Mouse (Mus musculus) cerebellum, adult (tissue): Measurements from ENCODE around the gene AI481877.

Source experiments
- ATAC-seq: cut with Nextera tagmentation; 2 replicates; pipeline ENCODE4 v1.9.2; 2017; ENCODE audit warnings: mild to moderate bottlenecking, moderate library complexity, mixed read lengths; ENCODE audit not compliant: insufficient number of reproducible peaks, low FRiP score, low TSS enrichment

Gene AI481877

DNA sequence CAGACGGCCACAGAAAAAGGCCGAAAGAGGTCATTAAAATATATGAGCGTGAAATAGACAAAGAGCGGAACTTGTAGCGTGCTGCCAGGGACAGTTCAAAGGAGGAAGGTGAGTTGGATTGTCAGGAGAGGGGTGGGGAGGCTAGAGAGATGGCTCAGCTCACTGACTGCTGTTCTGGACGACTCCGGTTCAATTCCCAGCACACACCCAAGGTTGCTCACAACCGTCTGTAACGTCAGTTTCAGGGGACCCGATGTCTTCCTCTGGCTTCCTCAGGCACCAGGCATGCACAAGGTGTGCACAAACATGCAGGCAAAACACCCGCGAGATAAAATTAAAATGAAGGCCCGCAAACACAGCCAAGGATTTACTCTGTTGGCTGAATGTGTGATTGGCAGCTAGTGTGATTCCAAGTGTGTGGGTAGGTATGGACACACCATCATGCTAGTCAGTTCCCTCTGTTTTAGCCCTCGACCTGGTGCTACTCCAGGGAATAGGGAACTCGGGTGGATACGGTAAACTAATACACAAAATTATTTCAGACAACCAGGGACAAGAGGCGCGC lies 102.9 kb downstream of the AI481877 start:
- no peak for ATAC-seq

DNA sequence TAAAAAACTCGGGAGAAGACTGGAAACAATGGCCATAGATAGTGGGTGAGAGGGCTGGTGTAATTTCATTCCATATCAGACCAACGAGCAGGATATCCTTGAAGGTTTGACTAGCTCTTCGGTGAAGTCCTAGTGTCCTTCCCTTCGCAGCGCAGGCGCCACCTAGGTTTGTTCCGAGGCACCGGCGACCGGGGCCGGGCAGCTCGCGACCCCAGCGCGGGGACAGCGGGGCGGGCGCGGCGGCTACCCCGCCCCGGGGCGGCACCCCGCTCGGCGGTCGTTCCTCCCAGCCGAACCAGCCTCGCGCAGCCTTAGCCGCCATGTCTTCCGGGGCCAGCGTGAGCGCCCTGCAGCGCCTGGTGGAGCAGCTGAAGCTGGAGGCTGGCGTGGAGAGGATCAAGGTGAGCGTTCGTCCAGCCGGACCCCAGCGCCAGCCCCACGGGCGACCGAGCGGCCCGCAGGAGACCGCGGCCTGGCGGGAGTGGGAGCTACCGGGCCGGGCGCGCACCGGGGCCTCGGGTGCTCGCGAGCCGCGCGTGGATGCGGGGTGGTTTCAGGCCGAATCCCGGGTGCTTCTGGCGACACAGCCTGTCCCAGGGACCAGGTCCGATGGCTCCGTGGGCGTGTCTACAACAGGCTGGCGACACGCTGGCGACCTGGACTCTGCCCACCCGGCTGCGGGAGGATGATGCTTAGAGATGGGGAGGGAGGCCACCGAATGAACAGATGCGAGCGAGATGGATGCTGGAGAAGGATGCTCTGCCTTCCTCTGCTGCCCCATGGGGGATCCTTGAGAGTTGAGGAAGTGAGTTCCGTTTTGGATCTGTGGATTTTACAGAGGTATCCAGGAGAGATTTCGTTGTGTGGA lies 103.6 kb downstream of the AI481877 start, which contains the start of gene Gng10:
Gene Gng10, plus strand, starts transcription at position 171 of the 868 bp plus-strand sequence.
- peak; percentile 84 for ATAC-seq

DNA sequence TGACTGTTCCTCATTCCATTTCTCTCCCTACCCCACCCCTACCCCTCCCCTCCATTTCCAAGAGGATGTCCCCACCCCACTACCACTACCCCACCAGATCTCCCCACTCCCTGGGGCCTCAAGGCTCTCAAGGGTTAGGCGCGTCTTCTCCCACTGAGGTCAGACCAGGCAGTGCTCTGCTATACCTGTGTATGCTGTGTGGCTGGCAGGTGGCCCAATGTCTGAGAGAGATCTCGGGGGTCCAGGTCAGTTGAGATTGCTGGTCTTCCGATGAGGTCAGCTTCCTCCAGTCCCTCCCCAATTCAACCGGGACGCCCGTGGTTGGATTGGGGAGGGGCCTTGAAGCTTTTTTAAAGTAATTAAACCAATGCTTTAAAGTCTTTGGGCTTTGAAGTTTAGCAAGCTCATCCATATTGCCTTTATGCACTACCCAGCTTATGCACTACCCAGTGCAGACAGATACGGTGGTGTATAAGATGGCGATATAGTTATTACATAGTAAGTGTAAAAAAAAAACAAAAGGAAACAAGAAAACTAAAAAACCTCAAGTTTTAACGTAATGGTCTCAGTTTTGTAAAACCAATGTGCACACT lies 104.4 kb downstream of the AI481877 start:
- ATAC-seq, result no peak

DNA sequence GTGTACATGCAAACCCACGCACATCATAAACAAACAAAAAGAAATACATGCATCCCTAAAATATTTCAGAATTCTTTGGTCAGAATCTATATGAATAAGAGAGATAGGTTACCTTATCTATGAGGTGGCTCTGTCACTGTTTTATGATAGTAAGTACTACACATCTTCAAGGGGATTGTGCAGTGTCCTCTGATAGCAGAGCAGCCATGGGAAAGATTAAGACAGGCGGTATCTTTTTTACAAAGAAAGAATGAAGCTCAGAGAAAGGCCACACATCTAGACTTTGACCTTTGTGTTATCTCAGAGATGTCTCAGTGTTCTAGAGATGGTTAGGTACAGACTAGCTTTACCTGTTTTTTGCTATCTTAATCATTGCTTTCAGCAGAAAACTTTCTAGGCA lies 121.9 kb downstream of the AI481877 start:
- no peak for ATAC-seq

DNA sequence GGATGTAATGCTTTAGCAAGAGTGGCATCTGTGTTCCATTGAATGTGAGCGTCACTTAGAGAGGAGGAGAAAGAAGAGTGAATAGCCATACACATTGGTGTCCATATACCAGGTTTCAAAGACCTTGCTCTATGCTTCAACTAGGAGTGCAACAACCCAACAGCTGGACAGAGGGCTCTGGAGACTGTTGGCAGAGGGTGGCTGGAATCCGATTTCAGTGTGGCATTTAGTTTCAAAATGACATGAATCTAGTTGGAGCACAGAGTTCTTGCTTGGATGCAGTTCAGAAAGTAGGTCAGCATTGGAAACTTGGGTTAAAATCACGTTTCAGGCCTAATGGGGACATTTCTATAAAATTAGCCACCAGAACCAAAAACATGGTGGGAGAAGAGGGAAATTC lies 123.6 kb downstream of the AI481877 start:
- ATAC-seq, result no peak

DNA sequence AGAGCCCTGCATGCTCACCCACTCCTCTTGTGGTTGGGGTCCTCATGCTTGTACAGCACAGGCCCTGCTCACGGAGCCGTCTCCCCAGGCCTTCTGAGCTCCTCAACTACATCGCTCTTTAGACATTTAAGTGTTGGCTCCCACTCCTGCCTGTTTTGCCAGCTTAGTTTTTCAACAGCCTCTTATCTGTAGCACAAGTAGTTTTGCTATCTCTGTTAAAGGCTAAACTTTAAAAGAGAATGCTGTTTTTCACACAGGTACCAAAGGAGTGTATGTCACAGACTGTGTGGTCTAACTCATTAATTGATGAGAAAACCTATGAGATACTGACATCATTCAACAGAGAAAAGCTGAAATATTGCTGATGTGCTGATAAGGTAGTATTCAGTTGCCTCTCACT lies 127.3 kb downstream of the AI481877 start:
- ATAC-seq, result no peak

DNA sequence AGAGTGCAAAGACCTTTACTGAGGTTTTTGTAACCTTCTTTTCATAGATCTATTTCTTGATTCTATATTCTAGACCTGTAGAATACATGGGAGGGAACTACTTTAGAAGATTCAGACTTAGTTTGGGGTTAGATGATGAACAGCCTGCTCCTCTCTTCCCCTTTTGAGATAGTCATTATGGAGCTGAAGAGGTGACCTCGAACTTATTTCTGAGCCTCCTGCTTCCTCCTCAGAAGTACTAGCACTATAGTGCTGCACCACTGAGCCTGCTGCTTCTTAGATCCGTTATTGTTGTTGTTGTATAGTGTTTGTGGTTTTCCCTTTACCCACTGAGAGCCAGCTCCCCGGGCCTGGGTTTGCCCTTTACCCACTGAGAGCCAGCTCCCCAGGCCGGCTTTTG lies 129.1 kb downstream of the AI481877 start:
- ATAC-seq, result no peak

DNA sequence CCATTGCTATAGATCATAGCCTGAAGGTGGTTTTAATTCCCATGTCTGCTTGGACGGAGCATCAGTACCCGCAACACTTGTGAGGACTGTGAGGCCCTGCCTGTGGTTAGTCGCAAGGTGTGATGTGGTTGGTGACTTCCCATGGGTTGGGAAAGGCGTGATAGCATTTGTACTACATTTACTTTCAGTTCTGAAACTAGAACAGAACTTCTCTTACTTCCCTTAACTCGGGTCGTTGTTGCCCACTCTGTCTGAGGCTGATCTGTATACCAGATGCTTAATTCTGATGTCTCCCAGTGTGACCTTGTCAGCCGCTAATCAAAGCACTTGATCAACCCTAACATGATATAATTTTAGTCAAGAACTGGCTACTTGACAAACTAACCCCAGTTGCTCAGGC lies 129.6 kb downstream of the AI481877 start:
- no peak for ATAC-seq

DNA sequence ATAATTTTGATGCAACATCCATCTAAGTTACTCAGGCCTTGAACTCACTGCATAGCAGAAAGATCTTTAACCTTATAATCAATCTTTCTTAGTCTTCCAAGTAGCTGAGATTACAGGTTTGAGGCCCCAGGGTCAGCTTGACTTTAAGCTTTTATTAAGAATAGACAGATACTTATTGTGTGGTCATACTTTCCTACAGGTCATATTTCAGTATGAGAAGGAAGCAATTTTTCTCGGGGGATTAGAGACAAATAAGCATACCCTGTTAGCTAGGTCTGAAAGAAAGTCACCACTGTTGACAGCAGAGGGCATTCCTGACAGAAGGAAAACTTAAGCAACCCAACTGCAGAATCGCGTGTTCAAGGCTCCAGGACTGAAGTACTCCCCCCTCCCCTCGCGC lies 130.8 kb downstream of the AI481877 start:
- no peak for ATAC-seq

DNA sequence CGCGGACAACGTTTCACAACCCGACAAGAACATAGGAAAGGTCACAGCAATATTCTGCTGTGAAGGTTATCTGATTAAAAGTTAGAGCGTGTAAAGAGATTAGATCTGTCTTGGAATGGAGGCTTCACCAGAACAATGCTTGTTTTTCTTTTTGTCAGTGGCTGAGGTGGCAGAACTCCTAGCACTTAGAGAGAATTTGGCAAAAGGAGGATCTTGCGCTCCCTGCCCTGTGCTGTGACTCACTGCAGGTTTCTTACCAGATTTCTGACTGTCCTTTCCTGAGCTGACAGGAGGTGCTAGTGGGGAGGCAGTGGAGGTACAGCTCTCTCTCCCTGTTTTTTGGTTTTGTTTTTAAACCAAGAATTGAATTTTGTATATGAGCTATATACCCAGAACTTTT lies 131.8 kb downstream of the AI481877 start:
- no peak for ATAC-seq

DNA sequence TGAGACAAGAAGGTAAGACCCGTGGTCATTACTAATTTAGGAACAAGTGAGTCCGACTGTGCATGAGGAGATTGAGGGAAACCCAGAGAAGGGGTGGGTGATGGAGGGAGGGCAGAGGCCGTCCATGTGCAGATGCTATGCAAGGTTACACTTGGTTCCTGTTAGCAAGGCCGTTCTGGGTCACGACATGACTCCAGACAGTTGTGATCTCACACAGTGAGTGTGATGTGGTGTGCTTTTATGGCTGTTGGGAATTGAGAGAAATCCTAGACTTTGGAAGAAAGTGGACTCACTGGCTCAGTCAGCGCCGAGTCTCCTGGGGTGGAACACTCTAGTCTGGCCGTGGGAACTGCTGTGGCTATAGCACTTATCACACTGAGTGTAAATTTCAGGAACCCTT lies 132.6 kb downstream of the AI481877 start:
- ATAC-seq, result no peak

DNA sequence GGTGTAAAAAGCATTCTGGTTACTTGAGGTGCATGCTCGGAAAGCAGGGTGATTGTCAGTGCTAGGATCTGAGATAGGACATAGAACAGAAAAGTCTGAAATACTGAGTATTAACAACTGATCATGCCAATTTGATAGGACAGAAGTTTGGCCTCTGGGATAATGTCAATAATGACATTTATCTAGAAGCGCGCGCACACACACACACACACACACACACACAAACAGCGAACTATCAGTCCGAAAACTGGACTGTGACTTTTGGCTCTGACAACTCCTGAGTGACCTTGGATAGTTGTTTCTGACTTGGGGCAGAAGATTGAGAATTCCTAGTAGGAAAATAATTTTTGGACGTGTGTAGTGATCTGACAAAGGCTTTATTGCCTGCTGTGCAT lies 135.0 kb downstream of the AI481877 start:
- ATAC-seq, result no peak

DNA sequence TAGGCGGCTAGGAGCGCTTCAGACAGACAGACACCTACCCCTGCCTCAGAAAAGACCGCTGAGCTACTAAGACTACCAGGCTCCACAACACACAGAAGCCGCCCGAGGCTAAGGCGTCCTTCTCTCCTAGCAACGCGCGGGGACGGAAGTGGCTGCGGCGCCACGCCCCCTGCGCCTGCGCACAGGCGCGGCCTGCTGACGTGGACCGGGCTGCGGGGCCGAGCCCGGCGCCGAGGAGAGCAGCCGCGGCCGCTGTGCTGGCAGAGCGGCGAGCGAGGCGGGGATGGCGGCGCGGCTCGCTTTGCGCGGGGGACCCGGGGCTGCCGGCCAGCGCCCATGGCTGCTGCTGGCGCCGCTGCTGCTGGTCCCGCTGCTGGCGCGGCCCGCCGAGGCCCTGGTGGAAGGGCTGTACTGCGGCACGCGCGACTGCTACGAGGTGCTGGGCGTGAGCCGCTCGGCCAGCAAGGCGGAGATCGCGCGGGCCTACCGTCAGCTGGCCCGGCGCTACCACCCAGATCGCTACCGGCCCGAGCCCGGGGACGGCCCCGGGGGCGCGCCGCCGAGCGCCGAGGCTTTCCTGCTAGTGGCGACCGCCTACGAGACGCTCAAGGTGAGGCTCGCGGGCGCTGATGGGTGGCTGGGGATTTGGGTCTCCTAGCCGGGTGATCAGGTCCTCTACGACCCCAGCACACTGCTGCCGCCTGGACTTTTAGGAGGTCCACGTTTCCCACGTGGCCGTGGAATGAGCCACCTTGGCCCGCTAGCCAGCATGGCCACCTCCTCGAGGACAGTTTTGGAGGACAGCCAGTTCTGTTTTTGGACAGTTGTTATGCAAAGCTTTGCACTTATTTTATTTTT lies 135.6 kb downstream of the AI481877 start, which contains the start of gene Gm20503:
Gene Gm20503, plus strand, starts transcription at position 263 of the 858 bp plus-strand sequence.
- ATAC-seq, result peak; percentile 96

DNA sequence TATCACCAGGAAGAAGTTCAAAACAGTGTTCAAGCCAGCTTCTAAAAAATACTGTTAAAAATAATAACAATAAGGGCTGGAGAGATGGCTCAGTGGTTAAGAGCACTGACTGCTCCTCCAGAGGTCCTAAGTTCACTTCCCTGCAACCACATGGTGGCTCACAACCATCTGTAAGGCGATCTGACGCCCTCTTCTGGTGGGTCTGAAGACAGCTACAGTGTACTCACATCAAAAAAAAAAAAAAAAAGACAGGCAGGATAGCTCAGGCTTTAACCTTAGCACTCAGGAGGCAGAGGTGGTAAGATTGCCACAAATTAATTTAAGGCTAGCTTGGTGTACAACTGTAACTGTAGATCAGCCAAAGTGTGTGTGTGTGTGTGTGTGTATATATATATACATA lies 138.2 kb downstream of the AI481877 start:
- no peak for ATAC-seq

DNA sequence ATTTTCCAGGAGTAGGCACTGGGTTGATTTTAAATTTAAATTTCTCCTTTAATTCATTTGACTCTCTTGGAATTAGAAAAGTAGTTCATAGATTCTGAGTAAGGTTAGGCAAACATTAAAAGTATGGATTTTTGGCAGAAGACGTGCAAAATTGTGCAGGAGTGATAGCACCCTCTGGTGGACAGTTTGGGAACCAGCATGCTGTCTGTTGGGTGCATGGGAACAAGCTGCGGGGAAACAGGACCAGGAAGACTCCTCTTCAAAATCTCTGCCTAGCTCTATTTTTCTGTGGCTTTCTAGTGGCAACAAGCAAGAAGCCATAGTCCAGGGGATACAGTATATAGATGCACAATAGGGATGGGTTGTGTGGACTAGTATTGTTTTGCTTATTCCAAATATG lies 139.1 kb downstream of the AI481877 start:
- ATAC-seq, result no peak

DNA sequence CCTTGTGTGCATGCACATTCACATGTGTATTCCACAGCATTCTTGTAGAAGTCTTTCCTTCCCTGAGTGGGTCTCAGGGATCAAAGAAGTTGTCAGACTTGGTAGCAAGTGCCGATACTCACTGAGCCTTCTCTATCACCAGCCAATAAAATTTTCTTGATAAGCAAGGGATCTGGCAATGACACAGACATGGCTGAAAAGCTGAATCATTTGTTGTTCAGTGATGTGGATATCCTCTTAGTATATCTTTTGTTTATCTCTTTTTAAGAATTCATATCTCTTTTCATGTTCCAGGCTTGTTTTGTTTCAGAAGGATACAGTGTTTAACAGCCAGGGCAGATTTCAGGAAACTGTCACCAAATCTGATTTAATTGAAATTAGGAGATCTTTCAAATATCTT lies 140.1 kb downstream of the AI481877 start:
- no peak for ATAC-seq

DNA sequence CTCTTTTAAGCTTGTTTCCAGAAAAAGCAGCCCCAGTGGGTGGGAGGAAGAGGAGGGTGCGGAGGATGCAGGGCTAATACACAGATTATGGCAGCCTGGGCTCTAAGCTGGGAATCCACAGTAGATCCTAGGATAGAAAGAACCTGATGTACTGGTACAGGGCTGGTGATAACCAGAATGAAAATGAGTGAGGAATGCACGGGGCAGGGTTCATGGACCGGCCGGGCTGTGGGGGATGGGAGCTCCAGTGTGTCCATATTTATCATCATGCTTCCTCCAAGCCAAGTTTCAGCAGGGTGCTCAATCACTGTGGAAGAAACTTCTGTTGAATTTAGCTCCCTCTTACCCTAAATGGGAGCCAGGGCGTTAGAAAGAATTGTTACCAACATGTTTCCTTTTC lies 141.7 kb downstream of the AI481877 start:
- ATAC-seq, result no peak

DNA sequence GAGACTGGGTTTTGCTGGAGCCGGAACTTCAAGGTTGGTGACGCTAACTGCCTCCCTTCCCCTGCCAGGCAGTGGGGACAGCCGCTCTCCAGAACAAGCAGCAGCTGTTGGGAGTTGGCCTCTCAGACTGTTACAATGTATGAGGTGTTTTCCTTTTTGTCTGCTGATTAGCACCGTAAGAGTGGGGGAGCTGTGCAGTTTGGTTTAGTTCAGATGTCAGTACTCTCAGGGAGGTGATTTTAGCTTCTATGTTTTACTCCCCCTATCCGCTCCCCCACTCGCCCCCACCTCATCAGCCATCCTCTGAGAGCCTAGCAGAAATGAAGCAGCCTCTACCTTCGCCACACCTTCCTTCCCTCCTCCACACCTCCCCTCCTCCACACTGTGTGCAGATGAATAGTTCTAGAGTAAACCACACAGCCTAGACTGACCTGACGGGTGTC lies 143.5 kb downstream of the AI481877 start:
- no peak for ATAC-seq

DNA sequence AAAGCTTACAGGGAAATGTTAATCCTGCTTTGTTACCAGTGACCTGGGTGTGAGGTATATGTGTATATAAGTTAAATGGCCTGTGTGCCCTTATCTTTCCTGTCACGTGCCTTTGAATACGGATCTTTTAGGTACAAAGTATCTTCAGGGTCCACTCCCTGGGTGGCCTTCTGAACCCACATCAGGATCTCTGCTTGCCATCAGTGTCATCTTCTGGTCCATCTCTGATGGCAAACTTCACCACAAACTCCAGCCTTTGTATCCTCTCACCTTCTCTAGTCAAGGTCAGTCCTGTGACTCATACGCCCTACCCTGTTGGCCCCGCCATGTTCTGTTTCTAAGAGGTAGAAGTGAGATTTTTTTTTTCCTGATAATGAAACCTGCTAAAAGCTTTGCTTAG lies 144.0 kb downstream of the AI481877 start, which contains the start of gene Dnajc25:
Gene Dnajc25, plus strand, starts transcription at position 301 of the 400 bp plus-strand sequence.
- ATAC-seq, result no peak
